Comparison of ENCODE assay signal across 10 mouse cellular contexts in the genomic region with DNA sequence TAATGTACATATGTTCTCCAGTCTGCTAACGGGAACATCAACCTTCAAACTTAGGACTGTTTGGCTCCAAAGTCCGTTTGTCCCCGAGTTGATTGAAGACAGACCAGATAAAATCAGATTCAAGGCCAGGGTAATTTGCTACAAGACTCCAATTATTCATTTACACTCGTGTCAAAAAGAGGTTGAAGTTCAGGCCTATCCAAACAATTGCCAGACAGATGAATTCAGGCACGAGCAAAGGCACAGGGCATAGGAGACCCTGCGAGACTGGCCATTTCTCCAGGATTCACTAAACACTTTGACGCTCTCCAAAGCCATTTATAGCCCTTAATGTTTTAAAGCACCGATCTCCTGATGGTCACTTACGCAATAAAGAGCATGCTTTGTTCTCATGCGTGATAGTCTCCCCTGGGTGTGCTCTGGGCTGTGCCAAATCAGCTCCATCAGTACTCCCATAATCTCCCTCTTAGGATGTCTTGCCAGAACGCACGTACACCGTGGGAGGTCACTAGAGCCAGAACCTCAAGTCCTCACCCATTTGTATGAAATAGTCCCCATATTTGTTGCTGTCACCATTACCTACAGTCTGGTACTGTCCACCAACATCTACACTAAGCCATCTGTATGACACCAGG.
DNase-seq lines count a peak whose midpoint lies in the region; ATAC-seq lines count a peak whose summit lies in the region.
"Had no signal": no experiment of that assay in that cellular context is flagged by ENCODE, and none has a peak within 500 bp of the region (broad histone marks: within the 10 kb centered on the region; RNA-seq: fewer than 3 reads in every experiment).

No protein-coding gene starts in this region.

- peaks cover 6% of the 10 kb centered on the region; the same call in 1 of the 2 replicates for H3K9me3 ChIP-seq in heart, embryonic 16.5 days (replicated peaks; ENCODE audit: control insufficient read depth, low read length)
- H3K9me3 ChIP-seq in kidney, embryonic 15.5 days (replicated peaks) = no peaks in the 10 kb centered on the region
- H3K9me3 ChIP-seq in liver, embryonic 16.5 days (replicated peaks; ENCODE audit: control insufficient read depth, low read length) = no peaks in the 10 kb centered on the region
- H3K9me3 ChIP-seq: midbrain, embryonic 15.5 days had no signal

- WGBS in heart, embryonic 16.5 days = 56% methylated on average over 13 of the region's 13 CpGs
- 36% methylated on average over 13 of the region's 13 CpGs for WGBS in kidney, embryonic 15.5 days
- WGBS in liver, embryonic 16.5 days (ENCODE audit: insufficient replicate concordance) = 53% methylated on average over 13 of the region's 13 CpGs

- H3K27ac ChIP-seq in heart, embryonic 16.5 days (ENCODE audit: low read length) = peak overlapping the region; percentile 58; the same call in 1 of the 2 replicates
- peak overlapping the region; percentile 70 for H3K27ac ChIP-seq in kidney, embryonic 15.5 days
- peak overlapping the region; percentile 80 for H3K27ac ChIP-seq in liver, embryonic 16.5 days (ENCODE audit: low read length)
- H3K27ac ChIP-seq: midbrain, embryonic 15.5 days had no signal

- H3K36me3 ChIP-seq in heart, embryonic 16.5 days (ENCODE audit: control insufficient read depth, insufficient read depth) = no peaks in the 10 kb centered on the region
- H3K36me3 ChIP-seq in kidney, embryonic 15.5 days = 0 out of 2 replicates have a peak, but pooled peaks cover 3% of the 10 kb centered on the region
- no peaks in the 10 kb centered on the region for H3K36me3 ChIP-seq in liver, embryonic 16.5 days (ENCODE audit: control insufficient read depth, insufficient read depth)
- H3K36me3 ChIP-seq: midbrain, embryonic 15.5 days had no signal

- no peak for ATAC-seq in heart, embryonic 16.5 days (replicated peaks; ENCODE audit: extremely low read depth, insufficient read depth, low FRiP score)
- peak; percentile 33; the same call in 1 of the 2 replicates for ATAC-seq in kidney, embryonic 15.5 days (replicated peaks; ENCODE audit: low FRiP score)
- ATAC-seq in liver, embryonic 16.5 days (ENCODE audit: low read depth) = peak; percentile 77
- ATAC-seq: midbrain, embryonic 15.5 days had no signal

- H3K9ac ChIP-seq in heart, embryonic 16.5 days (ENCODE audit: low read length) = no peak overlapping the region
- H3K9ac ChIP-seq in kidney, embryonic 15.5 days = no peak overlapping the region
- H3K9ac ChIP-seq in liver, embryonic 16.5 days (ENCODE audit: low read depth, low read length) = no peak overlapping the region
- H3K9ac ChIP-seq: midbrain, embryonic 15.5 days had no signal

- no peak overlapping the region for H3K4me3 ChIP-seq in heart, embryonic 16.5 days (ENCODE audit: low read length)
- H3K4me3 ChIP-seq in kidney, embryonic 15.5 days (replicated peaks) = no peak overlapping the region
- H3K4me3 ChIP-seq in liver, embryonic 16.5 days (ENCODE audit: low read depth, low read length) = no peak overlapping the region
- H3K4me3 ChIP-seq: erythroblast, embryonic 14.5 days; midbrain, embryonic 15.5 days had no signal

- DNase-seq in kidney, adult 18-20 months = peak; percentile 35
- no peak for DNase-seq in kidney, postnatal 4 days
- no peak for DNase-seq in layer of hippocampus, adult 8-10 months (ENCODE audit: low spot score in 2 of 2)
- DNase-seq in cerebellum, postnatal 4 days (ENCODE audit: low spot score in 2 of 2) = no peak
- DNase-seq: gastrocnemius, postnatal 10 days had no signal

- H3K4me1 ChIP-seq in heart, embryonic 16.5 days (ENCODE audit: control insufficient read depth, insufficient read depth, low read length) = peaks cover 10% of the 10 kb centered on the region; the same call in 1 of the 2 replicates
- peaks cover 19% of the 10 kb centered on the region for H3K4me1 ChIP-seq in kidney, embryonic 15.5 days
- no peaks in the 10 kb centered on the region; the same call in 1 of the 2 replicates for H3K4me1 ChIP-seq in liver, embryonic 16.5 days (ENCODE audit: control insufficient read depth, low read depth, low read length)

- no peaks in the 10 kb centered on the region for H3K27me3 ChIP-seq in heart, embryonic 16.5 days (ENCODE audit: control insufficient read depth, insufficient read depth, low read length)
- H3K27me3 ChIP-seq in kidney, embryonic 15.5 days = no peaks in the 10 kb centered on the region
- H3K27me3 ChIP-seq in liver, embryonic 16.5 days (ENCODE audit: control insufficient read depth, insufficient read depth, low read depth, low read length) = no peaks in the 10 kb centered on the region
- H3K27me3 ChIP-seq: midbrain, embryonic 15.5 days had no signal

- no peak overlapping the region for H3K4me2 ChIP-seq in heart, embryonic 16.5 days (ENCODE audit: low read depth, low read length)
- no peak overlapping the region for H3K4me2 ChIP-seq in kidney, embryonic 15.5 days
- H3K4me2 ChIP-seq in liver, embryonic 16.5 days (ENCODE audit: low read depth, low read length) = no peak overlapping the region
- H3K4me2 ChIP-seq: midbrain, embryonic 15.5 days had no signal
